Mouse (Mus musculus) stomach, postnatal 0 days (tissue): ENCODE results near the gene Rxfp4. TPM values are rescaled to one million over a fixed set of nuclear protein-coding genes. Genes with fewer than 3 reads are reported as not detected.

Experiments used
- ATAC-seq: fragments of 200-750 bp; cut with Nextera tagmentation; 2 replicates; pipeline ENCODE4 v1.8.0; 2017; ENCODE audit not compliant: low FRiP score, low TSS enrichment
- DNase-seq: peaks from one replicate; pipeline ENCODE4 v3.0.0-alpha.2; 2016; ENCODE audit warnings: low spot score
- H3K27ac ChIP-seq: fragments of 300-500 bp; sonication (generic); replicated peaks from 2 replicates; pipeline ENCODE4 v1.5.1; 2014; ENCODE audit warnings: mild to moderate bottlenecking, control low read depth
- H3K27me3 ChIP-seq: fragments of 300-500 bp; sonication (generic); 2 replicates; pipeline ENCODE4 v1.6.1; 2014; ENCODE audit warnings: low read length; ENCODE audit not compliant: control insufficient read depth, insufficient read depth
- H3K36me3 ChIP-seq: fragments of 300-500 bp; sonication (generic); 2 replicates; pipeline ENCODE4 v1.6.1; 2014; ENCODE audit warnings: low read length, mixed read lengths; ENCODE audit not compliant: control insufficient read depth, insufficient read depth
- H3K4me1 ChIP-seq: fragments of 300-500 bp; sonication (generic); replicated peaks from 2 replicates; pipeline ENCODE4 v1.6.1; 2014; ENCODE audit warnings: antibody characterized with exemption; ENCODE audit not compliant: control insufficient read depth, insufficient read depth
- H3K4me2 ChIP-seq: fragments of 300-500 bp; sonication (generic); replicated peaks from 2 replicates; pipeline ENCODE4 v1.6.1; 2014; ENCODE audit warnings: low read depth, mild to moderate bottlenecking, control low read depth, moderate library complexity
- H3K4me3 ChIP-seq: fragments of 300-500 bp; sonication (generic); 2 replicates; pipeline ENCODE4 v1.5.1; 2014; ENCODE audit warnings: low read depth, low read length, control low read depth
- H3K9ac ChIP-seq: fragments of 300-500 bp; sonication (generic); 2 replicates; pipeline ENCODE4 v1.6.1; 2014; ENCODE audit warnings: mild to moderate bottlenecking, low read length, control low read depth, mixed read lengths
- H3K9me3 ChIP-seq: fragments of 300-500 bp; sonication (generic); 2 replicates; pipeline ENCODE4 v1.6.1; 2016; ENCODE audit warnings: low read length; ENCODE audit not compliant: control insufficient read depth
- CTCF ChIP-seq: IDR thresholded peaks from 2 replicates; pipeline ENCODE4 v1.5.1; 2016; ENCODE audit warnings: antibody characterized with exemption, low read depth, mild to moderate bottlenecking, moderate library complexity
- EP300 ChIP-seq: optimal IDR thresholded peaks from 2 replicates; pipeline ENCODE3; 2016; ENCODE audit warnings: antibody characterized with exemption
- WGBS: fragments of 180-500 bp; shearing (Covaris S2); extraction: QIAGEN DNeasy Blood & Tissue Kit; methylation state at CpG from one replicate; pipeline ENCODE4 v1.1.7; 2014; 5-methylcytosine and 5-hydroxymethylcytosine counted together
- polyA plus RNA-seq: library from polyadenylated mRNA; unstranded; fragments of >200 nt; fragmentation: Nextera tagmentation; extraction: Ambion mirVana; gene quantifications from 2 replicates; pipeline ENCODE4 v1.2.1, GENCODE M21; 2015

Rxfp4 gene
- polyA plus RNA-seq, 1 experiment from 2014 or later: 0.07 TPM

- H3K36me3 ChIP-seq: peaks cover 47% of the 10 kb centered on the region
- ATAC-seq: no peak
- WGBS: 80% methylated on average over 5 of the region's 5 CpGs
Observed at GRCm38 (mm10) chr3:88643078-88643477, 9.9 kb downstream of the Rxfp4 start.

GRCm38 (mm10) chr3:88640676-88641075 lies 12.3 kb downstream of the Rxfp4 start:
- Histone ChIP-seq H3K4me2 (no peak overlapping the region), H3K36me3 (peaks cover 53% of the 10 kb centered on the region), H3K27me3 (no peaks in the 10 kb centered on the region), H3K4me3 (no peak overlapping the region), H3K9ac (no peak overlapping the region), H3K4me1 (no peaks in the 10 kb centered on the region), H3K27ac (no peak overlapping the region), H3K9me3 (no peaks in the 10 kb centered on the region)
- WGBS: 75% methylated on average over 1 of the region's 1 CpGs
- DNase-seq (peak; percentile 70), ATAC-seq (no peak)
- no peak for TF ChIP-seq EP300
- peak; percentile 82 for TF ChIP-seq CTCF

More at GRCm38 (mm10) chr3:88643078-88643477, 9.9 kb downstream of the Rxfp4 start:
- no peaks in the 10 kb centered on the region for H3K4me1 ChIP-seq
- no peak overlapping the region for H3K27ac ChIP-seq
- no peak overlapping the region for H3K9ac ChIP-seq
- no peak for DNase-seq
- no peak overlapping the region for H3K4me2 ChIP-seq
- H3K9me3 ChIP-seq: no peaks in the 10 kb centered on the region
- no peaks in the 10 kb centered on the region for H3K27me3 ChIP-seq
- no peak overlapping the region for H3K4me3 ChIP-seq
- no peak for TF ChIP-seq EP300
- TF ChIP-seq CTCF: no peak

- no peaks in the 10 kb centered on the region for H3K4me1 ChIP-seq
- H3K27ac ChIP-seq: no peak overlapping the region
- no peak for DNase-seq
- no peaks in the 10 kb centered on the region for H3K9me3 ChIP-seq
- TF ChIP-seq EP300 (no peak), CTCF (no peak)
- H3K4me2 ChIP-seq: no peak overlapping the region
- H3K4me3 ChIP-seq: no peak overlapping the region
- H3K9ac ChIP-seq: no peak overlapping the region
- ATAC-seq: no peak
- H3K36me3 ChIP-seq: peaks cover 63% of the 10 kb centered on the region
- H3K27me3 ChIP-seq: no peaks in the 10 kb centered on the region
- 93% methylated on average over 12 of the region's 12 CpGs for WGBS
Observed at GRCm38 (mm10) chr3:88639239-88639638, 13.7 kb downstream of the Rxfp4 start.

- H3K36me3 ChIP-seq: peaks cover 55% of the 10 kb centered on the region
- DNase-seq (no peak), ATAC-seq (no peak)
- H3K9me3 ChIP-seq: no peaks in the 10 kb centered on the region
- no peak overlapping the region for H3K27ac ChIP-seq
- TF ChIP-seq EP300 (no peak), CTCF (0 out of 2 replicates have a peak, but pooled peaks have one; percentile 2)
- H3K4me2 ChIP-seq: no peak overlapping the region
- WGBS: 93% methylated on average over 5 of the region's 5 CpGs
- H3K9ac ChIP-seq: no peak overlapping the region
- H3K27me3 ChIP-seq: no peaks in the 10 kb centered on the region
- no peak overlapping the region for H3K4me3 ChIP-seq
- no peaks in the 10 kb centered on the region for H3K4me1 ChIP-seq
Observed at GRCm38 (mm10) chr3:88637134-88637533, 15.8 kb downstream of the Rxfp4 start.

GRCm38 (mm10) chr3:88636555-88636986 lies 16.4 kb downstream of the Rxfp4 start:
- no peaks in the 10 kb centered on the region for H3K27me3 ChIP-seq
- no peak for ATAC-seq
- no peaks in the 10 kb centered on the region for H3K4me1 ChIP-seq
- H3K4me2 ChIP-seq: no peak overlapping the region
- 81% methylated on average over 8 of the region's 8 CpGs for WGBS
- H3K36me3 ChIP-seq: peaks cover 53% of the 10 kb centered on the region
- no peak for DNase-seq
- TF ChIP-seq CTCF (no peak), EP300 (no peak)
- no peak overlapping the region for H3K4me3 ChIP-seq
- H3K9me3 ChIP-seq: no peaks in the 10 kb centered on the region
- no peak overlapping the region for H3K9ac ChIP-seq
- no peak overlapping the region for H3K27ac ChIP-seq

- Histone ChIP-seq H3K4me1 (no peaks in the 10 kb centered on the region), H3K9ac (no peak overlapping the region), H3K27ac (no peak overlapping the region), H3K4me3 (no peak overlapping the region), H3K9me3 (no peaks in the 10 kb centered on the region), H3K27me3 (no peaks in the 10 kb centered on the region), H3K36me3 (peaks cover 53% of the 10 kb centered on the region), H3K4me2 (no peak overlapping the region)
- ATAC-seq (no peak), DNase-seq (no peak)
- WGBS: 90% methylated on average over 19 of the region's 19 CpGs
- TF ChIP-seq EP300: no peak
- no peak for TF ChIP-seq CTCF
Observed at GRCm38 (mm10) chr3:88635506-88636275, 17.3 kb downstream of the Rxfp4 start.
